Mouse (Mus musculus): Measurements from ENCODE around the gene Zfand2b.

DNA sequence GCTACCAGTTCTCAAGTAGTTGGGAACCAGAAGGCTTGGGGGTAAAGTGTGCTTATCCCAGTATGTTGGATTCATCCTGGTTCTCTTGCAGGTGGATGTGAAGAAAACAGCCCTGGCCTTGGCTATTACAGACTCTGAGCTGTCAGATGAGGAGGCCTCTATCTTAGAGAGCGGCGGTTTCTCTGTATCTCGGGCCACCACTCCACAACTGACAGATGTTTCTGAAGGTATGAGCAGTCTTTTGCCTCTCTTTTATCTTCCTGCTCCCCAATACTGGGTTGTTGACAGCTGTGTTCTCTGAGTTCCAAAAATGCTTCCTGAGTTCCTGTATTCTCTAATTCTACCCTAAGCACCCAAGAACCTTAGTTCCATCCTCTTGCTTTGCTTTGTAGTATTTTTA, 22.9 kb upstream of the Zfand2b start:
- no peak for TF ChIP-seq POLR2A (IDR thresholded peaks at IDR 0.05; ENCODE audit: insufficient read length, low read depth)
- no peak for TF ChIP-seq CEBPB (IDR thresholded peaks at IDR 0.05; ENCODE audit: insufficient read depth, poor library complexity, severe bottlenecking)
- no peak for TF ChIP-seq TCF12 (IDR thresholded peaks at IDR 0.05; ENCODE audit: insufficient read depth, poor library complexity, severe bottlenecking)
- no peak for TF ChIP-seq SRF (IDR thresholded peaks at IDR 0.05; ENCODE audit: control insufficient read depth, insufficient read length, low read depth)
- no peak for TF ChIP-seq E2F4 (IDR thresholded peaks at IDR 0.05; ENCODE audit: insufficient read depth)
- no peak for TF ChIP-seq POLR2AphosphoS2 (IDR thresholded peaks at IDR 0.05; ENCODE audit: insufficient read length, low read depth)
- no peak for TF ChIP-seq MAX (IDR thresholded peaks at IDR 0.05; ENCODE audit: low read depth)

Data from myocyte (in vitro differentiated cells).